Mouse (Mus musculus): Measurements from ENCODE around the gene Srpx. TPM values are rescaled to one million over a fixed set of nuclear protein-coding genes. Genes with fewer than 3 reads are reported as not detected.

Gene Srpx
- polyA plus RNA-seq (2015; fragmentation: Nextera tagmentation; extraction: Ambion mirVana) = 17.9 and 18.2 TPM in 2 replicates

GRCm38 (mm10) chrX:10117065-10117719 is at the start of gene Srpx:
Gene Srpx, minus strand, starts transcription at chrX:10117709.
- 11% methylated on average over 19 of the region's 19 CpGs for WGBS

GRCm38 (mm10) chrX:10152390-10152789 is 34.9 kb upstream of the Srpx start:
- 71% methylated on average over 3 of the region's 3 CpGs for WGBS

More at GRCm38 (mm10) chrX:10117065-10117719, at the start of gene Srpx:
- Histone ChIP-seq H3K4me1 (ENCODE audit: control insufficient read depth, insufficient read depth, low read length) (no peaks in the 10 kb centered on the region), H3K9ac (ENCODE audit: low read depth, low read length) (peak within 1 kb of the TSS; percentile 63), H3K4me2 (ENCODE audit: low read depth, low read length) (peak within 1 kb of the TSS; percentile 51), H3K36me3 (ENCODE audit: control insufficient read depth, insufficient read depth, low read length) (no peaks in the 10 kb centered on the region), H3K9me3 (ENCODE audit: control insufficient read depth, low read length) (no peaks in the 10 kb centered on the region), H3K27ac (ENCODE audit: low read length) (no peak within 1 kb of the TSS), H3K27me3 (replicated peaks; ENCODE audit: control insufficient read depth, insufficient read depth, low read length) (no peaks in the 10 kb centered on the region), H3K4me3 (ENCODE audit: low read length) (peak within 1 kb of the TSS; percentile 45)
- peak; percentile 48; the same call in 1 of the 2 replicates for ATAC-seq

GRCm38 (mm10) chrX:10115780-10116179 is 1.7 kb downstream of the Srpx start:
- 40% methylated on average over 3 of the region's 3 CpGs for whole genome bisulfite sequencing
- Histone ChIP-seq H3K4me1 (ENCODE audit: control insufficient read depth, insufficient read depth, low read length) (no peaks in the 10 kb centered on the region), H3K4me2 (ENCODE audit: low read depth, low read length) (no peak overlapping the region), H3K4me3 (ENCODE audit: low read length) (no peak overlapping the region), H3K27ac (ENCODE audit: low read length) (no peak overlapping the region), H3K9ac (ENCODE audit: low read depth, low read length) (no peak overlapping the region), H3K27me3 (replicated peaks; ENCODE audit: control insufficient read depth, insufficient read depth, low read length) (no peaks in the 10 kb centered on the region), H3K9me3 (ENCODE audit: control insufficient read depth, low read length) (no peaks in the 10 kb centered on the region), H3K36me3 (ENCODE audit: control insufficient read depth, insufficient read depth, low read length) (no peaks in the 10 kb centered on the region)
- no peak for ATAC-seq

More at GRCm38 (mm10) chrX:10152390-10152789, 34.9 kb upstream of the Srpx start:
- no peak for ATAC-seq
- Histone ChIP-seq H3K4me1 (ENCODE audit: control insufficient read depth, insufficient read depth, low read length) (no peaks in the 10 kb centered on the region), H3K4me2 (ENCODE audit: low read depth, low read length) (no peak overlapping the region), H3K9ac (ENCODE audit: low read depth, low read length) (no peak overlapping the region), H3K27ac (ENCODE audit: low read length) (no peak overlapping the region), H3K27me3 (replicated peaks; ENCODE audit: control insufficient read depth, insufficient read depth, low read length) (no peaks in the 10 kb centered on the region), H3K36me3 (ENCODE audit: control insufficient read depth, insufficient read depth, low read length) (no peaks in the 10 kb centered on the region), H3K4me3 (ENCODE audit: low read length) (no peak overlapping the region), H3K9me3 (ENCODE audit: control insufficient read depth, low read length) (no peaks in the 10 kb centered on the region)

- no peaks in the 10 kb centered on the region for H3K36me3 ChIP-seq (ENCODE audit: control insufficient read depth, insufficient read depth, low read length)
- H3K4me2 ChIP-seq (ENCODE audit: low read depth, low read length) = no peak overlapping the region
- ATAC-seq = no peak
- no peak overlapping the region for H3K9ac ChIP-seq (ENCODE audit: low read depth, low read length)
- no peak overlapping the region for H3K4me3 ChIP-seq (ENCODE audit: low read length)
- no peaks in the 10 kb centered on the region for H3K4me1 ChIP-seq (ENCODE audit: control insufficient read depth, insufficient read depth, low read length)
- H3K9me3 ChIP-seq (ENCODE audit: control insufficient read depth, low read length) = no peaks in the 10 kb centered on the region
- 69% methylated on average over 1 of the region's 1 CpGs for WGBS
- no peak overlapping the region for H3K27ac ChIP-seq (ENCODE audit: low read length)
- H3K27me3 ChIP-seq (replicated peaks; ENCODE audit: control insufficient read depth, insufficient read depth, low read length) = no peaks in the 10 kb centered on the region
These were observed 6.8 kb downstream of the Srpx start for GRCm38 (mm10) chrX:10110736-10111135.

GRCm38 (mm10) chrX:10108558-10108957 is 9.0 kb downstream of the Srpx start:
- no peaks in the 10 kb centered on the region for H3K4me1 ChIP-seq (ENCODE audit: control insufficient read depth, insufficient read depth, low read length)
- no peak overlapping the region for H3K27ac ChIP-seq (ENCODE audit: low read length)
- no peak for ATAC-seq
- no peak overlapping the region for H3K4me2 ChIP-seq (ENCODE audit: low read depth, low read length)
- H3K9ac ChIP-seq (ENCODE audit: low read depth, low read length) = no peak overlapping the region
- no peaks in the 10 kb centered on the region for H3K27me3 ChIP-seq (replicated peaks; ENCODE audit: control insufficient read depth, insufficient read depth, low read length)
- H3K4me3 ChIP-seq (ENCODE audit: low read length) = no peak overlapping the region
- 63% methylated on average over 4 of the region's 4 CpGs for WGBS
- no peaks in the 10 kb centered on the region for H3K36me3 ChIP-seq (ENCODE audit: control insufficient read depth, insufficient read depth, low read length)
- H3K9me3 ChIP-seq (ENCODE audit: control insufficient read depth, low read length) = no peaks in the 10 kb centered on the region

- H3K27me3 ChIP-seq (replicated peaks; ENCODE audit: control insufficient read depth, insufficient read depth, low read length) = no peaks in the 10 kb centered on the region
- no peak overlapping the region for H3K27ac ChIP-seq (ENCODE audit: low read length)
- H3K4me3 ChIP-seq (ENCODE audit: low read length) = no peak overlapping the region
- no peak overlapping the region for H3K9ac ChIP-seq (ENCODE audit: low read depth, low read length)
- no peaks in the 10 kb centered on the region for H3K4me1 ChIP-seq (ENCODE audit: control insufficient read depth, insufficient read depth, low read length)
- no peak for ATAC-seq
- WGBS = 53% methylated on average over 5 of the region's 5 CpGs
- H3K9me3 ChIP-seq (ENCODE audit: control insufficient read depth, low read length) = no peaks in the 10 kb centered on the region
- H3K4me2 ChIP-seq (ENCODE audit: low read depth, low read length) = no peak overlapping the region
- H3K36me3 ChIP-seq (ENCODE audit: control insufficient read depth, insufficient read depth, low read length) = no peaks in the 10 kb centered on the region
These were observed 12.0 kb downstream of the Srpx start for GRCm38 (mm10) chrX:10105475-10105874.

- Histone ChIP-seq H3K4me3 (ENCODE audit: low read length) (no peak overlapping the region), H3K27me3 (replicated peaks; ENCODE audit: control insufficient read depth, insufficient read depth, low read length) (no peaks in the 10 kb centered on the region), H3K27ac (ENCODE audit: low read length) (no peak overlapping the region), H3K36me3 (ENCODE audit: control insufficient read depth, insufficient read depth, low read length) (no peaks in the 10 kb centered on the region), H3K9me3 (ENCODE audit: control insufficient read depth, low read length) (no peaks in the 10 kb centered on the region), H3K4me2 (ENCODE audit: low read depth, low read length) (no peak overlapping the region), H3K9ac (ENCODE audit: low read depth, low read length) (no peak overlapping the region), H3K4me1 (ENCODE audit: control insufficient read depth, insufficient read depth, low read length) (no peaks in the 10 kb centered on the region)
- no peak for ATAC-seq
- WGBS = 65% methylated on average over 1 of the region's 1 CpGs
These were observed 14.8 kb downstream of the Srpx start for GRCm38 (mm10) chrX:10102739-10103138.

GRCm38 (mm10) chrX:10095797-10096196 is 21.7 kb downstream of the Srpx start:
- H3K27me3 ChIP-seq (replicated peaks; ENCODE audit: control insufficient read depth, insufficient read depth, low read length) = no peaks in the 10 kb centered on the region
- H3K4me3 ChIP-seq (ENCODE audit: low read length) = no peak overlapping the region
- no peak overlapping the region for H3K27ac ChIP-seq (ENCODE audit: low read length)
- H3K9me3 ChIP-seq (ENCODE audit: control insufficient read depth, low read length) = no peaks in the 10 kb centered on the region
- no peaks in the 10 kb centered on the region for H3K4me1 ChIP-seq (ENCODE audit: control insufficient read depth, insufficient read depth, low read length)
- H3K36me3 ChIP-seq (ENCODE audit: control insufficient read depth, insufficient read depth, low read length) = no peaks in the 10 kb centered on the region
- 66% methylated on average over 3 of the region's 3 CpGs for WGBS
- H3K4me2 ChIP-seq (ENCODE audit: low read depth, low read length) = no peak overlapping the region
- H3K9ac ChIP-seq (ENCODE audit: low read depth, low read length) = no peak overlapping the region
- ATAC-seq = no peak

GRCm38 (mm10) chrX:10080385-10080784 is 37.1 kb downstream of the Srpx start:
- Histone ChIP-seq H3K27ac (ENCODE audit: low read length) (no peak overlapping the region), H3K4me3 (ENCODE audit: low read length) (no peak overlapping the region), H3K36me3 (ENCODE audit: control insufficient read depth, insufficient read depth, low read length) (no peaks in the 10 kb centered on the region), H3K4me1 (ENCODE audit: control insufficient read depth, insufficient read depth, low read length) (no peaks in the 10 kb centered on the region), H3K9ac (ENCODE audit: low read depth, low read length) (no peak overlapping the region), H3K9me3 (ENCODE audit: control insufficient read depth, low read length) (no peaks in the 10 kb centered on the region), H3K4me2 (ENCODE audit: low read depth, low read length) (no peak overlapping the region), H3K27me3 (replicated peaks; ENCODE audit: control insufficient read depth, insufficient read depth, low read length) (no peaks in the 10 kb centered on the region)
- no peak for ATAC-seq
- WGBS = 89% methylated on average over 3 of the region's 3 CpGs

- WGBS = 61% methylated on average over 1 of the region's 1 CpGs
- H3K9ac ChIP-seq (ENCODE audit: low read depth, low read length) = no peak overlapping the region
These were observed 37.5 kb downstream of the Srpx start for GRCm38 (mm10) chrX:10079981-10080380.

More at GRCm38 (mm10) chrX:10079981-10080380, 37.5 kb downstream of the Srpx start:
- Histone ChIP-seq H3K9me3 (ENCODE audit: control insufficient read depth, low read length) (no peaks in the 10 kb centered on the region), H3K4me1 (ENCODE audit: control insufficient read depth, insufficient read depth, low read length) (no peaks in the 10 kb centered on the region), H3K27ac (ENCODE audit: low read length) (no peak overlapping the region), H3K4me3 (ENCODE audit: low read length) (no peak overlapping the region), H3K36me3 (ENCODE audit: control insufficient read depth, insufficient read depth, low read length) (no peaks in the 10 kb centered on the region), H3K27me3 (replicated peaks; ENCODE audit: control insufficient read depth, insufficient read depth, low read length) (no peaks in the 10 kb centered on the region), H3K4me2 (ENCODE audit: low read depth, low read length) (no peak overlapping the region)
- ATAC-seq = no peak

Measured in intestine, embryonic 16.5 days (tissue).